Mouse (Mus musculus): ENCODE results near the gene Exoc5.

DNA sequence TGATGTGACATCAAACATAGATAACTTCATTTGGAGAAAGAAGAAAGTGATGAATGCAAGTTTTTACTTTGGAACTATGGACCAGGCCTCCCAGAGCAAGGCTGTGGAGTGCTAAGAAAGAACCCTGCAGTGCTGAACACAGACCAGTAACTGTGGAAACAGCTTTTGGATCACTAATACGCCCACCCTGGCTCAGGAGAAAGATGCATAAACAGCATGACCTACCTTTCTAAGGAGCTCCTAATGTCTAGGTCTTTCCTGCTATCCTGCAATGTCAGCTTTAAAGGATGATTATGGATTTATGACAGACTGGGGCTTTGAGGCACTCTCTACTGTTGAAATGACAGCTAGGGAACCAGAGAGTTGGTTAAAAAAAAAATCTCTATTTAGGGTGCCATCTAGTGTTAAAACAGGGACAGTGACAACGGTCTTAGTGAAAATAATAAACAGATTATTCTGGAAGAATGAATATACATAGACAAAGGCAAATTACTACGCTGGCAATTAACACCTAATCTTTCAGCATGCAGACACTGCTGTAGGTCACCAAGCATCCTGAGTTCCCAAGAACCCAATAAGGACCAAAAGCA, 38.6 kb downstream of the Exoc5 start:
- peak; percentile 14; the same call in 1 of the 2 replicates for TF ChIP-seq CTCF (IDR thresholded peaks at IDR 0.05; ENCODE audit: low read depth)
- no peak for TF ChIP-seq EP300 (IDR thresholded peaks at IDR 0.05; ENCODE audit: low read depth)

Data from liver, embryonic 14.5 days (tissue).